Mouse (Mus musculus) heart, postnatal 0 days (tissue): ENCODE results near the gene Prune1. TPM values are rescaled to one million over a fixed set of nuclear protein-coding genes. Genes with fewer than 3 reads are reported as not detected.

Experiments used
- ATAC-seq: fragments of 200-750 bp; cut with Nextera tagmentation; 2 replicates; pipeline ENCODE4 v1.8.0; 2017; ENCODE audit warnings: low read depth, moderate number of reproducible peaks, moderate library complexity; ENCODE audit not compliant: insufficient read depth
- DNase-seq: peaks from one replicate; pipeline ENCODE4 v3.0.0-alpha.2; 2016; ENCODE audit warnings: low spot score
- H3K27ac ChIP-seq: fragments of 300-500 bp; sonication (generic); 2 replicates; pipeline ENCODE4 v1.5.1; 2014; ENCODE audit warnings: low read depth, mild to moderate bottlenecking
- H3K27me3 ChIP-seq: fragments of 300-500 bp; sonication (generic); 2 replicates; pipeline ENCODE4 v1.6.1; 2014; ENCODE audit warnings: low read length, mixed read lengths; ENCODE audit not compliant: control insufficient read depth, insufficient read depth
- H3K36me3 ChIP-seq: fragments of 300-500 bp; sonication (generic); replicated peaks from 2 replicates; pipeline ENCODE4 v1.6.1; 2014; ENCODE audit warnings: low read length, mixed read lengths; ENCODE audit not compliant: control insufficient read depth, insufficient read depth
- H3K4me1 ChIP-seq: fragments of 300-500 bp; sonication (generic); 2 replicates; pipeline ENCODE4 v1.6.1; 2014; ENCODE audit warnings: antibody characterized with exemption; ENCODE audit not compliant: control insufficient read depth, insufficient read depth
- H3K4me2 ChIP-seq: fragments of 300-500 bp; sonication (generic); 2 replicates; pipeline ENCODE4 v1.6.1; 2014; ENCODE audit warnings: low read depth, mild to moderate bottlenecking, low read length, moderate library complexity
- H3K4me3 ChIP-seq: fragments of 300-500 bp; sonication (generic); 2 replicates; pipeline ENCODE4 v1.5.1; 2014; ENCODE audit warnings: low read depth, low read length
- H3K9ac ChIP-seq: fragments of 300-500 bp; sonication (generic); replicated peaks from 2 replicates; pipeline ENCODE4 v1.6.1; 2014; ENCODE audit warnings: low read depth, low read length, mixed read lengths
- H3K9me3 ChIP-seq: fragments of 300-500 bp; sonication (generic); replicated peaks from 2 replicates; pipeline ENCODE4 v1.6.1; 2016; ENCODE audit warnings: low read length; ENCODE audit not compliant: control insufficient read depth
- CTCF ChIP-seq: IDR thresholded peaks from 2 replicates; pipeline ENCODE4 v1.5.1; 2016; ENCODE audit warnings: antibody characterized with exemption, control low read depth, low read depth
- EP300 ChIP-seq: IDR thresholded peaks from 2 replicates; pipeline ENCODE4 v1.6.1; 2016; ENCODE audit warnings: antibody characterized with exemption, low read depth
- WGBS: fragments of 180-500 bp; shearing (Covaris S2); extraction: QIAGEN DNeasy Blood & Tissue Kit; methylation state at CpG from one replicate; pipeline ENCODE4 v1.1.7; 2014; 5-methylcytosine and 5-hydroxymethylcytosine counted together
- polyA plus RNA-seq: library from polyadenylated mRNA; unstranded; fragments of >200 nt; fragmentation: Nextera tagmentation; extraction: Ambion mirVana; gene quantifications from 2 replicates; pipeline ENCODE4 v1.2.1, GENCODE M21; 2015
- total RNA-seq: library from RNA; depleted of rRNA; stranded (reverse); fragments of >200 nt; gene quantifications from 2 replicates; pipeline ENCODE4 v1.2.3, GENCODE M21; 2014; ENCODE audit warnings: low replicate concordance

The Prune1 gene
- total and polyA plus RNA-seq, 2 experiments from 2014 or later, result 23.0 to 28.6 TPM

DNA sequence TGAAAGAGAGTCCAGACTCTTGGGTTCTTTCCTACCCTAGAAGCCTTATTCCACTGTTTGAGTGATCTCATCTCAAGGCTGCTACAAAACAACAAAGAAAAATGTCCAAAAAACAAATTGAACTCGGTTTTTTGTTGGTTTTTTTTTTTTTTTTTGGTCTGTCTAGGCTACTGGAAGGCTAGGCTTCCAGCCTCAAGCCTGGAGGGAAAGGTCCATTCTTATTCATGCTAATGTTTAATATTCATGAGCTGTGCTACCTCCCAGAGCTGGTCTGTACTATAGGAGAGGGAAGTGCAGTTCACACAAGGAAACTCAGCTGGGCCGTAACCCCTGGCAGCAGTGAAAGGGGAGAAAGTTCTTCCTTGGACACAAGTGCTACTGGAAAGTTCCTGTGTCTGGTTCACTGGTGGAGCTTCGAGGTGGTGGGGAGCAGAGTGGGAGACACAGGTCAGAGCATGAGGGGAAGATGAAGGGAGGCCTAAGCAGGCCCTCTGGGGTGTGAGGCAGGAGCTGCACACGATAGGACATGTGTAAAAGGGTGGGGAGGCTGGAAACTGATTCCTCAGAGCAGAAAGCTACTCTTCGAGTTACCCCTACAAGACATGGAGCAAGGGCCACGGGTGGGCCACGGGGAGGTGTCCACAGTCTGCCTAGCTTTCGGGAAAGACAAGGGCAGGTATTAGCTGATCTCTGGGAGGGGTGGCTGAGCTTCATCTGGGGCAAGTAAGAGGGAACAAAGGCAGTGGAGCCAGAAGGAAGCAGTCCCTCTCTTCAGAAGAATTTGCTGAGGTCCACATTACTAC lies 51.2 kb downstream of the Prune1 start:
- H3K27me3 ChIP-seq, result no peaks in the 10 kb centered on the region
- peak overlapping the region; percentile 91; the same call in 1 of the 2 replicates for H3K9ac ChIP-seq
- ATAC-seq, result no peak
- no peaks in the 10 kb centered on the region for H3K9me3 ChIP-seq
- peak overlapping the region; percentile 89 for H3K4me3 ChIP-seq
- TF ChIP-seq CTCF, result no peak
- no peak for TF ChIP-seq EP300
- peaks cover 24% of the 10 kb centered on the region for H3K4me1 ChIP-seq
- WGBS, result 48% methylated on average over 8 of the region's 8 CpGs
- H3K4me2 ChIP-seq, result peak overlapping the region; percentile 81
- DNase-seq, result no peak
- peaks cover 42% of the 10 kb centered on the region for H3K36me3 ChIP-seq
- H3K27ac ChIP-seq, result peak overlapping the region; percentile 94

DNA sequence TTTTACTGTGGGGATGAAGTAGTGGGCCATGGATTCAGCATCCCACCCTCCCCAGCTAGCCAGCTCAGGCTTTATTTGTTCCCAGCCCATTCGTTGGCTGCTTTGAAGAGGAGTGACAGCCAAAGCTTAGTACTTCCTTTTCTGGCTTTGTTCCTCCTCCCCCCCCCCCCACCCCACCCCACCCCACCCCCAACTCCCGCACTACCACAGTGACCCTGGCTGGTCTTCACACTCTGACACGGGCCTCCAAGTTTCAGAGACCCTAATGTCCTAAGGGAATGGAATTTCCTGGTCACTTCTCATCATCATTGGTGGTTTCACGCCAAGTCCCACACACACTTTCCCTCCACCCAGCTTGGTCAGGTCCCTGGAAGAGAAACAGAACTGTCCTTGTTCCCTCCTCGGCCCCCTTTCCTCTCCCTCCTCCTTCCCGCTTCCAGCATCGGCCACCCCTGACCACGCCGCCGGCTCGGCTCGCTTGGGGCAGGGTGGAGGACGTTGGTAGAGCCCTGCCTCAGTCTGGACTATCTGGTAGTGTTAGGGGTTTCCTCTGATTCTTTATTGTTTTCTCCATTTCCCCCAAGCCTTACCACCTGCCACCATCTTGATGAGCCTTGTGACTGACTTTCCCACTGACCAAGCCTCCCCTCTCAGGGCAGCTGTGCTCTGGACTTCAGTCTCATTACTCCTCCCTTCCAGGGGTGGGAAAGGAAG lies 51.9 kb downstream of the Prune1 start:
- H3K4me3 ChIP-seq, result peak overlapping the region; percentile 89
- DNase-seq, result peak; percentile 74
- ATAC-seq, result peak; percentile 31
- TF ChIP-seq EP300 (no peak), CTCF (no peak)
- peak overlapping the region; percentile 91 for H3K9ac ChIP-seq
- peaks cover 24% of the 10 kb centered on the region for H3K4me1 ChIP-seq
- H3K4me2 ChIP-seq, result peak overlapping the region; percentile 81
- peak overlapping the region; percentile 94 for H3K27ac ChIP-seq
- no peaks in the 10 kb centered on the region for H3K27me3 ChIP-seq
- H3K9me3 ChIP-seq, result no peaks in the 10 kb centered on the region
- 23% methylated on average over 12 of the region's 13 CpGs for WGBS
- H3K36me3 ChIP-seq, result peaks cover 34% of the 10 kb centered on the region

DNA sequence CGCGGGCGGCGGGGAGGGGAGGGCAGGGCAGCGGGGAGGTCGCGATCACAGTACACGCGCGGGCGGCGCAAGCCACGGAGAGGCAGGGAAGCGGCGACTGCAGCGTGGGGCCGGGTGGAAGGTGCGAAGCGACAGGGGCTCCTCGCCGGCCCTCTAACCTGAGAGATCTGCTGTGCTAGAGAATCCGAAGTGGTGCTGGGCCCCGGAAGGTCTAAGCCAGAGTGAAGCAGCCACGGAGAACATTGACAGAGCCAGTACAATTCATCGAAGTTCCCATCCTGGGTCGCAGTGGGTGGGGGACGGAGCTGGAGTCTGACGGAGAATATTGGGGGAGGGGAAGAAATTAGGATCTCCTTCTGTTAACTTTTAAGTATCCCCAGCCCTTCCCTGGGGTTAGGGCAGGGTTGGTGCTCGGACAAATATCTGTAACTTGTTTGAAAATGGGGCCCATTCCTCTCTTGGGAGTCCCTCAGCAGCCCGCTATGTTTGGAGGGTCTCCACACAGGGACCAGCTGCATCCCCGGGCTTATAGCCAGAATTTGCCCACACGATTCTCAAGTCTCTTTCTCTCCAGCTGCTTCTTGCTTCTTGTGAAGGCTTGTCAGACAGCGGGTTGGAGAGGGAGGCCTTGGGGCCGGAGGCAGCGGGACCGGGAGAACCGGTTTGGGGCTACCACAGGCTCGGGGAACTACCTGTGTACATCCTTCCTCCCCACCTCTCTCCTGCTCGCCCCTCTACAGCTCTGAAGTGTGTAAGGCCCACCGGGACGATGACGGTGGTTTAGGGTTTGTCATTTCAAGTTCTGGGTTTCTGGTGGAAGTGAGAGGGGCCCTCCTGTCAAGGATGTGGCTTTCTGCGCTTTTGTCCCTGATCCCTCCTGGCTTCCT lies 52.7 kb downstream of the Prune1 start:
- Histone ChIP-seq H3K9me3 (no peaks in the 10 kb centered on the region), H3K27ac (peak overlapping the region; percentile 94), H3K4me3 (peak overlapping the region; percentile 89), H3K4me1 (peaks cover 25% of the 10 kb centered on the region), H3K27me3 (no peaks in the 10 kb centered on the region), H3K36me3 (peaks cover 26% of the 10 kb centered on the region), H3K4me2 (peak overlapping the region; percentile 81), H3K9ac (peak overlapping the region; percentile 91)
- TF ChIP-seq CTCF (no peak), EP300 (no peak)
- DNase-seq (no peak), ATAC-seq (peak; percentile 10; the same call in 1 of the 2 replicates)
- WGBS, result 1% methylated on average over 35 of the region's 43 CpGs

DNA sequence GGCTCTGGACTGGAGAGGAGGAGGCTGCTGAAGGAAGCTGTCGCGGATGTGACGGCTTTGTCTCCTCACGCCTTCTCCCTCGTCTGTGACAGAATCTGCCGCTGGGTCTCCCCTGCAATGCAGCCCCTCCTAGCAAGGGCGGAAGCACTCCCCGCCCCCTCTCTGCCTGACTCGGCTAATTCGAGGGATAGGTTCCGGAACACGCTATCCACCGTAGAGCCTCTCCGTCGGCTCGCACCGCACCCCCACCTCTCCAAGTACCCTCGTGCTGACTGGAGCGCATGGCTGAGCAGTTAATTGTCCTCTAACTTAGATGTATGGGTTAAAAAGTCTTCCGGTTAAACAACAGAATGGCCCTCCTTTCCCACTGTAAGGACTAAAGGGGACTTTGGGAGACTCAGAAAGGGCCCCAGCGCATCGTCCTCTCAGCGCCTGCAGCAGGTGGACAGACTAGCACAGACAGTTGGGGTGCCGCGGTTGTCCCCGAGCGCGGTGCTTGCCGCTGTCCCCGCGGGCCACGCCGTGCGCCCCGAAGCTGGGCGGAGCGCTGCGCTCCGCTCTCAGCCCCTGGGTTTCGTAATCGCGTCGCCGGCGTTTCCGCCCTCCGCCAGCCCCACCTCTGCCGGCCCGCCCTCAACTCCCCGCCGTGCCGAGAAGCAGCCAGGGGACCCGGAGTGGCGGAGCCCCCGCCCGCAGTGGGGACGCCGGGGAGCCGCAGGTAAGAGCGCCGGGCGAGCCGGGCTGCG lies 53.6 kb downstream of the Prune1 start, which contains the start of gene Cdc42se1:
Cdc42se1 (plus strand) TSS at position 585 of the 746 bp plus-strand sequence.
- Histone ChIP-seq H3K4me3 (peak within 1 kb of the TSS; percentile 89), H3K4me2 (peak within 1 kb of the TSS; percentile 81), H3K27me3 (no peaks in the 10 kb centered on the region), H3K9ac (peak within 1 kb of the TSS; percentile 91), H3K27ac (peak within 1 kb of the TSS; percentile 94), H3K9me3 (no peaks in the 10 kb centered on the region), H3K36me3 (peaks cover 18% of the 10 kb centered on the region), H3K4me1 (peaks cover 30% of the 10 kb centered on the region)
- peak; percentile 88 for ATAC-seq
- 0% methylated on average over 63 of the region's 64 CpGs for WGBS
- DNase-seq, result peak; percentile 85
- TF ChIP-seq CTCF (no peak), EP300 (peak; percentile 59; the same call in 1 of the 2 replicates)
